Mouse (Mus musculus) embryo, embryonic 10 days (tissue): ENCODE data around the gene Ano9.
A peak's percentile ranks its signal among the peaks of the same experiment; 100 is the strongest.

Source experiments
- DNase-seq: peaks from one replicate; pipeline ENCODE4 v3.0.0-alpha.2; 2015; ENCODE audit warnings: low spot score

Ano9 gene

DNA sequence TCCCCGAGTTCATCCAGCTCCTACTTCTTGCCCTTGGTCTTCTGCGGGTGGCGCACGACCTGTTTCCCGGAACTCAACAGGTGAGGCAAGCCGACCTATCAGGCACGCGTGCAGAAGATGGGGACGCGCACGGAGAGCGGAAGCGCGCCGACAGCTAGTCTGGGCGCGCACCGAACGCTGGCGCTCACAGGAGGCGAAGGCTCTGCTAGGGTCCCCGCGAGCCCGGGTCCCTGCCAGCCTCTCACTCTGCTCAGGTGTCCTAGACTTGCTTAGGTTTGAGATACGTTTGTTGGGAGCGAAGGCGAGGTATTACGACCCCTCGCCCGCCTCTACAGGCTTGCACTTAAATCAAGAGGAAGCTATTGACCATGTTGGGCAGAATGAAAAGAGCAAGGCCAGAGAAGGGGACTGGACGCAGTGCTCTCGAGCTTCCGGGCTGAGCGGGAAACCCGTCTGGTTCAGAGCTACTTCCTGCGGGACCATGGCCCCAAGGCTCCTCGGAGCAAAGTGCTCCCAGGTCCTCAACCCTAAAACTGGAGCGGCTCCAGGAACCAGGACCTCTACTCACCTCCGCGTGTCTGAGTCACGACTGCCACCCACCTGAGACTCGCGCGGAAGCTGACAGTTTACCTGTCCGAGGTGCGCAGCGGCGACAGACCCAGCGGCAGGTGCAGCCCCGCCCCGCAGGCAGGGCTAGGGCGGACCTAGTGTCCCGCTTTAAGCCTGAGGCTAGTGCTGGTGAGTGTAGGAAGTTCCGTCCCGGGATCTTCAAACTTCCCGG lies 17.5 kb downstream of the Ano9 start, which contains the start of gene Sigirr:
TSS of gene Sigirr (minus strand) at position 662 of the 781 bp plus-strand sequence.
- DNase-seq = peak; percentile 70

- no peak for DNase-seq
These were observed 20.4 kb downstream of the Ano9 start for GRCm38 (mm10) chr7:141097177-141097576.

DNA sequence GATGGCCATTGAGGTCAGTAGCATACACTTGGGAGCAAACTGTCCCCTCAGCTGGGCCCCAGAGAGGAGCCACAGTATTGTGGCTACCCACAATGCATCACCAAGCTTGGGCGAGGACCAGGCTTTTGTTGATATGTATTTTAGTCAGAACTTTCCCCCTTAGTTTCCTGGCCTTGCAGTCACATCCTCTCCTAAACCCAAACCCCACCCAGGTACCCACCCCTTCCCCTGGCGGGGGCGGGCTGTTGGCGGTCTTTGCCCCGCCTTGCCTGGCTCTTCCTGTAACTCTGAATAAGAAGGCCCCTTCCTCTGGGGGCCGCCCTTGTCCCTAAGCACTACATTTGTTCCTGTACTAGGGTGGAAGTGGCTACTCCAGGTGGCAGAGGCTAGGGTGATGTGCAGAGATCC lies 21.0 kb downstream of the Ano9 start:
- DNase-seq = no peak

- DNase-seq = no peak
These were observed 21.6 kb downstream of the Ano9 start for GRCm38 (mm10) chr7:141096021-141096420.

GRCm38 (mm10) chr7:141094487-141095205 lies 23.0 kb downstream of the Ano9 start:
- no peak for DNase-seq

DNA sequence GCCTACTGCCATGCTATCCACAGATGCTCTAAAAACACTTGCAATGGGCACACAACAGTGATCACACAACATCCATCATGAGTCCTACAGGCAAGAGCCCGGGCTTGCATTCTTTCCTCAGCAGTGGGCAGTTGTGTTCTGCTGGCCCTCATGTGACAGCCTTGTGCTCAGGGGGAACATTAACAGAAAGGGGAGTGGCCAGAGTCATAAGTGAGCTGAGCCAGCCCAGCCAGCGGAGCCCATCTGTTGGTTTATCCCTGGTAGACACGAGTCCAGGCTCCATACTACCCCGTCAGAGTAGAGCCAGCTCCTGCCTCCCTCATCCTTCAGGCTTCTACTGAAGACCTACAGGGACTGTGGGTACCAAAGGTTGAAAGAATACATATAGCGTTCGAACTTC lies 23.7 kb downstream of the Ano9 start:
- DNase-seq = no peak

DNA sequence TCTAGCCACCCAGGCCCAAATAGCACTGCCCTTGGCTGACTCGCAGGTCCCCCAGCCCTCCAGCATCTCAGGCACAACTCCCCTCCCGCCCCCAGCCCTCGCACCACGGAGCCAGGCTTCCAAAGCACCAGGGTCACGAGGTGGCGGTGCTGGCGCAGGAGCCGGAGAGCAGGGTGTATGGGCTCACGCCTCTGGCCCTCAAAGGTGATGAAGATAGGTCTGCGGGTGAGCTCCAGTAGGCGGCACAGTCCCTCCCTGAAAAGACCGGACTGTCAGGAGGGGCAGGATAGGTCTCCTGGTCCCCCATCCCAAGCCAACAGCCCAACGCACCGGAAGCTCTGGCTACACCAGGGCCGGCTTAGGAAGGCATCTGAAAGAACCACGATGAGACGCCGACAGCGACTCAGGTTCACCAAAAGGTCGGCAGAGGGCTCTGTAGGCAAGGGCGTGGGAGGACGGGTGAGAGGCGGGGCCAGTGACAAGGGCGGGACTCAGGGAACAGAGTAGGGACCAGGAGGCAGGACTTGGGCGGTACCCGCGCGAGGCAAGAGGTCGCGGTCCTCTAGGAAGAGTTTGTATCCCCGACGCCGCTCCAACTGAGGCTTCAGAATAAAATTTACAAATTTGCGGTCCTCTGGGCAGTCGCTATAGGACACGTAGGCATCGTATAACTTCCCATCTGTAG lies 25.4 kb downstream of the Ano9 start:
- peak; percentile 96 for DNase-seq

GRCm38 (mm10) chr7:141090228-141090627 lies 27.4 kb downstream of the Ano9 start:
- no peak for DNase-seq

DNA sequence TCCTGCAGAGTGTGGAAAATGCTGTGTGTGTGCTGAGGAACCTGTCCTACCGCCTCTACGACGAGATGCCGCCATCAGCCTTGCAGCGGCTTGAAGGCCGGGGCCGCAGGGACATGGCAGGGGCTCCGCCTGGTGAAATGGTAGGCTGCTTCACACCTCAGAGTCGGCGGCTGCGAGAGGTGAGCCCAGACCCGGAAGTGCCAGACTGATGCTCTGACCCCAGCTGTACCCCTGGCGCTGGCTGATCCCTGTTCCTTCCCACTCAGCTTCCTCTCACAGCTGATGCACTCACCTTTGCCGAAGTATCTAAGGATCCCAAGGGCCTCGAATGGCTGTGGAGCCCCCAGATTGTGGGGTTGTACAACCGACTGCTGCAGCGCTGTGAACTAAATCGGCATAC lies 29.1 kb downstream of the Ano9 start:
- no peak for DNase-seq

GRCm38 (mm10) chr7:141087894-141088293 lies 29.7 kb downstream of the Ano9 start:
- DNase-seq = no peak

GRCm38 (mm10) chr7:141079481-141080449 lies 37.8 kb downstream of the Ano9 start:
- DNase-seq = no peak

- DNase-seq = no peak
These were observed 38.7 kb downstream of the Ano9 start for GRCm38 (mm10) chr7:141078876-141079275.

- DNase-seq = no peak
These were observed 39.8 kb downstream of the Ano9 start, which contains the start of gene Pkp3 for GRCm38 (mm10) chr7:141077841-141078240. Gene Pkp3 (plus strand): TSS chr7:141078218.

DNA sequence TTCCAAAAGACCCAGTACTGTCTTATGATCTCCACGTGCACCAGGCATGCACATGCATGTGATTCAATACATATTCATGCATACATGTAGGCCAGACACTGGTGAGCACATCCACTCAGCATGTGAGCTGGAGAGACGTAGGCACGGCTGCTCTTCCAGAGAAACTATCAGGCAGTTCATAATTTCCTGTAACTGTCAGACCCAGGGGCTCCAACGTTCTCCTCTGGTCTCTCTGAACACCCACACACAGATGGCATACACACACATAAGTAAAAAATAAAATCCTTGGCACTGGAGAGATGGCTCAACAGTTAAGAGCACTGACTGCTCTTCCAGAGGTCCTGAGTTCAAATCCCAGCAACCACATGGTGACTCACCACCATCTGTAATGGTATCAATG lies 43.8 kb downstream of the Ano9 start:
- no peak for DNase-seq

DNA sequence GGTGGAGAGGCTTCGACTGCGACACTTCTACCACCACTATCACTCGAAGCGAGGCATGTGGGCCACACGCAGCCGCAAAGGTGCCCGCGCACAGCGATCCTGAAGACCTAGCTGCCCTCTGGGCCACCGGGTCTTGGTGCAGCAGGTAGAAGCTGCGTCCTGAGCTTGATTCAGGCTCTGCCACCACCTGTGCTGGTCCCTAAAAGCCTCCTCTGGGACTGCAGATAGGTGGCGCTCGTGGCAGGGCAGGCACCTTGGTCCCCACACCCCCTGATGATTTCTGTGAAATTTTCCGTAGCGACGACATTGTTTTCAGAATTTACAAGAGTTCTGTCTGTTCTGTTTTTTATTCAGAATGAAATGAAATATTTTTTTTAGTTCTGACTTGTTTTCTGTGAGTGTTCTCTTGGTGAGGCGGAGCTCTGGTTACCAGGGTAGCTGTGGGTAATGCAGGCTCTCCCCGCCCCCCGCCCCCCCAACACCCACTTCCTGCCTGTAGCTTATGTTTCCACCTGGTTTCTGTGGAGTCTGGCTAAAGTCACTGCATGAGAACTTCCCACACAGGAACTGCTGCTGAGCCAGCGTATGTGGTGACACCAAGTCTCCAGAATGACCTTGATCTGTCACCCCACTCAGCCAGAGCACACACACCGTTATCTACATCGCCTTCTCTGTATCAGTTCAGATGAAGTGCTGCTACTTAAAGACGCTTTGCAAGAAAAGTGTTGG lies 45.4 kb downstream of the Ano9 start:
- DNase-seq = no peak

GRCm38 (mm10) chr7:141070058-141070862 lies 47.3 kb downstream of the Ano9 start:
- DNase-seq = peak; percentile 92

DNA sequence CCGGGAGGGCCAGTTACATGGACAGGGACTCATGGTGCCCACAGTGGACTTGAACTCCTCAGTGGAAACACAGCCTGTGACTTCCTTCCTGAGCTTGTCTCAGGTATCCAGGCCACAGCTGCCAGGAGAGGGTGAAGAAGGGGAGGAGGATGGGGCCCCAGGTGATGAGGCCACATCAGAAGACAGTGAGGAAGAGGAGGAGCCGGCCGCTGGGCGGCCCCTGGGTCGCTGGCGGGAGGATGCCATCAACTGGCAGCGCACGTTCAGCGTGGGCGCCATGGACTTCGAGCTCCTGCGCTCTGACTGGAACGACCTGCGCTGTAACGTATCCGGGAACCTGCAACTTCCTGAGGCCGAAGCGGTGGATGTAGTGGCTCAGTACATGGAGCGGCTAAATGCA lies 49.3 kb downstream of the Ano9 start:
- no peak for DNase-seq

GRCm38 (mm10) chr7:141064576-141064975 lies 53.0 kb downstream of the Ano9 start:
- no peak for DNase-seq

DNA sequence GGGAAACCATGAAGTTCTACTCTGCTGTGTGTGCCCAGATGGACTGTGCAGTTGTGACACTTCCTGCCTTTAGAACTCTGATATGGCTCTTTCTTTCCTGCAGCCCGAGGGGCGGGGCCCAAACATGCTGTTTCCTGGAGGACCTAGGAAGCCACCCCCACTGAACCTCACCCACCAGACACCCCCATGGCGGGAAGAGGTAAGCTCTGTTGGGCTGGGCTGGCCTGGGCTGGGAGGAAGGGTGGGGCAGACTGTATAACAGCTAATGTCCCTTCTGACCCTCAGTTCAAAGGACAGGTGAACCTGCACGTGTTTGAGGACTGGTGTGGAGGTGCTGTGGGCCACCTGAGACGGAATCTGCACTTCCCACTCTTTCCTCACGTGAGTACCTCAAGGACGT lies 53.4 kb downstream of the Ano9 start:
- DNase-seq = no peak

DNA sequence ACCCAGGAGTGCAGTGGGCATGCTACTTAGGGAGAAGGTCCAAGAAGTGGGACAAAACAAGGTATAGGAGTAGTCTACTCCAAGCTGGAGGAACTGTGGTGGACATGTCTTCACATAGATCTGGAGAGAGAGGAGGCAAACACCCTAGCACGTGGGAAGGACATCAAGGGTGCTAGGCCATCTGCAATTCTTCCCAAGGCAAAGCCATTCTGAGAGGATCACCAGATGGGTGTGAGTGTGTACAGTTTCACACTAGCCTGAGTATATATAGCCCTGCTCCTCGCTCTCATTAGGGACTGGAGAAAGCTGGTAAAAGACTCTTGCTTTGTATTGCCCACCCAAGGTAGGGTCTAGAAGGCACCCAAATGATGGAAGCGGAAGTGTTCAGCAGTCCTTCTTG lies 54.3 kb downstream of the Ano9 start:
- no peak for DNase-seq
